Mouse (Mus musculus) embryonic fibroblast, embryonic 13.5 days (primary cell): ENCODE measurements around the gene Dhx33.

Experiments
- CTCF ChIP-seq: IDR thresholded peaks from 2 replicates; pipeline ENCODE4 v1.5.1; 2011; ENCODE audit warnings: mild to moderate bottlenecking, control low read depth, low read length, moderate library complexity, borderline replicate concordance; ENCODE audit not compliant: insufficient read depth
- POLR2A ChIP-seq: IDR thresholded peaks from 2 replicates; pipeline ENCODE4 v1.6.1; 2011; ENCODE audit warnings: low read depth, mild to moderate bottlenecking, control low read depth, low read length, moderate library complexity

GRCm38 (mm10) chr11:70982030-70982429, 22.2 kb downstream of the Dhx33 start:
- TF ChIP-seq CTCF (no peak), POLR2A (no peak)
